Mouse (Mus musculus) ovary, postnatal 14 days (tissue): Measurements from ENCODE around the gene Cd19.

ENCODE experiments used
- DNase-seq: peaks from one replicate; pipeline ENCODE4 v3.0.0; 2022; ENCODE audit warnings: low spot score

Cd19 gene

DNA sequence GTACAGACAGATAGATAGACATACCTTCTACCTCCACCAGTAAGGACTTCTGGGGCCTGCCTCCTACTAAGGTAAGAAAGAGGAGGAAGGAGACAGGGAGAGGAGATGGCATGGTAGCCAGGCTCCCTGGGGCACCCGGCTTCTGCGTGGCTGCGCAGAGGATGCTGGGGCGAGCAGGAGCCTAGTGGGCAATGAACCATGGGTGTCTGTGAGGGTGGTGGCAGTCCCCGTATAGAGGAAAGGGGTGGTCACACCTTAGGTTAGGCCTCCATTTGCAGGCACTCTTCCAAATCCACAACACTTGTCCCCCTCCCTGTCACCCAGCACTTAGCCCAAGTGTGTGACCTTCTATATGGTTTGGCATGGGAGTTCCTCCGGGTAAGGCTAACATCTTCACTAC lies at the start of gene Cd19:
Gene Cd19, minus strand, starts transcription at position 165 of the 400 bp plus-strand sequence.
- no peak for DNase-seq

DNA sequence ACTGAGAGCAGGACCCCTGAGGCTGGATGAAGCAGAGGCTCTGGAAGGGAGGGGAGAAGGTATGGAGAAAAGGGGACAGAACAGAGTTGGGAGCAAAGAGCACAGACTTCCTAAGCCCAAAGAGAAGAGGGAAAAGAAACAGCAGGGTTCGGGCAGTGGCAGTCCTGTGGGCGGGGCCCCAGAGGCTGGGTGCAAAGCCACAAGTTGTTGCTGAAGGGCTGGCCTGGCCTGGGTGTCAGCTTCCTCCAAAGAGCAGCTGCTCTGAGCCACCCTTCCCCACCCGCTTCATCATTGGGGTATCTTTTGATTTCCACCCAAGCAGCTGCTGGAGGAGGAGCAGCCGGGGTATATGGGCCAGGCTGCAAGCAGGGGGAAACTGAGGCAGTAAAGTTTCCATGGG lies 49.4 kb upstream of the Cd19 start:
- DNase-seq = no peak

DNA sequence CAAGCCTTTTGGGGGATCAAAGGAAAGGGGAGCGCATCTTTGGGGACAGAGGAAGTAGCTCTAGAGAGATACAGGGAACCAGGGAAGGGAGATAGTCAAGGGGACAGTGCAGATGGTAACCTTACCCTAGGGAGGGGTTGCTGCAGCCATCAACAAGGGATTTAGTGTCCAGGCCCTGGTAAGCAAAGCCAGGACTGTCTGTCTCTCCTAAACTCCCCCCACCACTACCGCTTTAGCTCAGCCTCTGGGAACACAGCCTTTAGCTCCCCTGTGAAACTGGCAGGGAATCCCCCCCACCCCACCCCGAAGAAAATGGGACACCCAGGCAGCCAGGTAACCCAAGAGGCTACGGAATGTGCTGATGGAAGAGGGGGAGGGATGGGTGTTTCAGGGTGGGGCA lies 48.9 kb upstream of the Cd19 start:
- no peak for DNase-seq

DNA sequence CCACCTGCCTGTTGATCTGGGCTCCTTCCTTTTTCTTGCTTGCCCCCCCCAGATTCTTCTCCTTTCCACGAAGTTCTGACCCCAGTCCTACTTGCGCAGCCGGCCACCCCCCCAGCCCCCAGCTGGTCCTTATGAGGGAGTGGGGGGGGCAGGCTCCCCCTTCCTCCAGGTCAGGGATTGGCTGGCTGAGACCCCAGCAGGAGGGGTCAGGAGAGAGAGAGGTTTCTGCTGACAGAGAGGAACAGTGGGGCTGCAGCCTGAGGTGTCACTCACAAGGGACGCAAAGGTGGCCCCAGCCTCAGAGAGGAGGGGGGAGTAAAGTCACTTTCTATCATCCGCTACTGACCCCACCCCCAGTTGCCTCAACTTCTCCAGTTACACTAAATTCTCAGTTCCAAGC lies 48.3 kb upstream of the Cd19 start, which contains the start of gene Atp2a1:
Gene Atp2a1, minus strand, starts transcription at position 105 of the 400 bp plus-strand sequence.
- no peak for DNase-seq

DNA sequence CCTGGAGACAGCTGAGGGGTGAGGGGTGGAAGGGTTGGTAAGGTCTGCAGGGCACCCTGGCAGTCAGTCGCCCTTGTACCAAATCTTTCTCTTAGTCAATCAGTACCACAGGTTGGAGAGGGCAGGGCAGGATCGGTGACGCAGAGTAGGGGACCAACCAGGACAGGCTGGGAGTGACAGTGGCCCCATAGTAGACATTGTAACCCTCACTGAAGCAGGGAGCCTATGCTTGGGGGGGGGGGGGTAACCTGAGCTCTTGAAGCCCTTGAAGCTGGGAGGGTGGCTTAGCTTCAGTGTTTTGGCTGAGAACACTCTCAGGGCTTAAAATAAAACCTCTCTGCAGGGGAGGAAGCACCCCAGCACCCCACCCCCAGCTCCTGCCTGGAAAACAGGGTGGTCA lies 46.9 kb upstream of the Cd19 start:
- DNase-seq = no peak

DNA sequence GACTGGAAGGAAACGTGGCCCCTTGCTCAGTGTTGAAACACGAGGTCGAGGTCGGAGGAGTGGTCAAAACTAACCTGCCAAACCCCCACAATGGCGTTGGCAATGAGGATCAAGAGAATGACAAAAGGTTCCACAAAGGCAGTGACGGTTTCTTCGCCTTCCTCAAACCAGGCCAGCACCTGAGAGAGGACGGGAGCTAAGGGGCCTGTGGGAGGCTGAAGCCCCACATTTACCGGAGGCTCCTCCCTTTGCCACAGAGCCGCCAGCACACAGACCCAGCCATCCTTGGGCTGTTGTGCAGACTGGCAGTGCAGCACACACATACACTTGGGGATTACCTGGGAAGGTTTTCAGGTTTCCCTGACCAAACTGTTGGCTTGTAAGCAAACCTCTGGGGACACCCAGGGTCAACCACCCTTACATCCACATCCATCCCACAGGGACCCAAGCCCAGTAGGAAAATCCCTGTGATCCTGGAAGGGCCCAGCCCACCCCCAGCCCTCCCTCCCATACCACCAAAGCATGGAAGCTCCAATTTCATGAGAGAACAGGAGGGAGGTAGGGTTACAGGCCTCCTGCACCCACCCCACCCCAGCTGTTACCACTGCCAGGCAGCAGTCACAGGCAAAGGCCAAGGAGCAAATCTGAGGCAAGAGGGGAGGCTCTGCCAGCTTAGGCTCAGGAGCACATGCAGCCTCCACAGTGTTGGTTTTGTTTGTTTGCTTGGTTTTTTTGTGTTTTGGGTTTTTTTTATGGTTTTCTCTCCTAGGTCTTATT lies 46.1 kb upstream of the Cd19 start:
- no peak for DNase-seq

DNA sequence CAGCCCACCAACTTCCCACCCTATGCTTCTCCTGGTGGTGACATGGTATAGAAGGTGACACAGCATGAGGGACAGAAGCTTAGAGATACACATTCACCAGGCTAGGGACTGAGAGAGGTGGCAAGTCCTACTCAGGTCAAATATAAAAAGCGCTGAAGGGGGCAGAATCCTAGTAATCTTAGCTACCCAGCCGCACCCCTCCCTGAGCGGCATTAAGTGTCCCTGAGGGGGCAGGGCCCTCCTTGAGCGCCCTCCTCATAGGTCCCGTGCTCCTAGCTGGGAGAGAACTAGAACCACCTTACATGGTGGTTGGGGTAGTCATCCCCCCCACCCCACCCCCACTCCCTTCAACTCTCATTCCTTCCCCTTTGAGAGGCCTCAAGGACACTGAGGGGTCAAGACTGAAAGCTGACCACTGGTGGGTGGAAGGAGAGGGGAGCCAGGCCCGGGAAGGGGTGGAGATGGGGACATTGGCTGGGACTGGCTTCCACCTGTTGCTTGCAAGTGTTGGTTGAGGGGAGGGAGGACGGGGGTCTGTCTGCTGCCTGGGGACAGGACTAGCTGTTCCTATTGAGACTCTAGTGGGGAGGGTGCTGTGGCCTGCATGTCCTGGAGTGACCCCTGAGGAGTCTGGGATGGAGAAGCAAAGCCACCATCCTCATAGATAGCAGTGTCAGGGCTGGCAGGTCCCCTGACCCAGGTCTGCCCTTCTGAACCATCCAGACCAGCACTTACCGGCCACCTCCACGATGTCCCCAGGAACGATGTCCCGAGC lies 44.3 kb upstream of the Cd19 start:
- DNase-seq = no peak

DNA sequence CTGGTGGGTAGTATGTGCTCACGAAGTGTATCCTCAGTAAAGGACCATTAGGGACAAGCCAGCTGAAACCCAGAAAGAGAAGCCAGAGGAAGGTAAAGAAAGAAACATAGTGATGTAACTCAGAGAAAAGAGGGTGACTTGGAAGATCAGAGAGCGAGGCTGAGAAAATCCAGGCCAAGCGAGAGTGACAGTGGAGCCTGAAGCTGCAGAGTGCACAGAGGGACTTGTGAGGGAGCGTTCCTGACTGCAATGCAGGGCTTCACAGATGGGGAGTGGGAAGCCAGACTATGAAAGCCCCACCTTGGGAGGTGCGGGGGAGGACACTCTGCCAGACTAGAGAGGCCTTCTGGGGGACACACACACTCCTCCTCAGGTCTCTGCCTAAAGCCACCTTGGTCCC lies 43.5 kb upstream of the Cd19 start:
- no peak for DNase-seq

DNA sequence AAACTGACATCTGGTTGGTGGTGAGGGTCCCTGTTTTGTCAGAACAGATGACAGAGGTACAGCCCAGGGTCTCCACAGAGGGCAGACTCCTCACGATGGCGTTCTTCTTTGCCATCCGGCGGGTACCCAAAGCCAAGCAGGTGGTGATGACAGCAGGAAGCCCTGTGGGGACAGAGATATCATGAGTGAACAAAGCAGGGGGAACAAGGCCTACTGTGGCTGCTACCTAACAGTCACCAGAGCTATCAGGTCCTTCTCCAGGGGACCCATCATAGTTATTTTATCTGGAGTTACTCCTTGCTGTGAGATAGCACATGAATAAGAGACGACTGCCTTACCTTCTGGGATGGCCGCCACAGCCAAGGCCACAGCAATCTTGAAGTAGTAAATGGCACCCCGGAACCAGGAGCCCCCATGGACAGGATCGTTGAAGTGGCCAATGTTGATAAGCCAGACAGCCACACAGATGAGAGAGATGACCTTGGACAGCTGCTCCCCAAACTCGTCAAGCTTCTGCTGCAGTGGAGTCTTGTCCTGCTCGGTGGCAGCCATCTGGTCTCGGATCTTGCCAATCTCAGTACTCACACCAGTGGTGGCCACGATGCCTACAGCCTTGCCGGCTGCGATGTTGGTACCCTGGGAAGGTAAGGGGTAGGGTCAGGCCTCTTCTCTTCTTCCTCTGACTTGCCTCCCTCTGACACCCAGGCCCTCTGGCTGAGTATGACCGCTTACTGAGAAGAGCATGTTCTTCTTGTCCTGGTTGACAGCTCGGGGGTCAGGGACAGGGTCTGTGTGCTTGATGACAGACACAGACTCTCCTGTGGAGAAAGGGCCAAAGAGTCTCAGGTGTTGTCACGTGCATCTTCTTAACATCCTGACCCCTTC lies 41.9 kb upstream of the Cd19 start:
- no peak for DNase-seq

DNA sequence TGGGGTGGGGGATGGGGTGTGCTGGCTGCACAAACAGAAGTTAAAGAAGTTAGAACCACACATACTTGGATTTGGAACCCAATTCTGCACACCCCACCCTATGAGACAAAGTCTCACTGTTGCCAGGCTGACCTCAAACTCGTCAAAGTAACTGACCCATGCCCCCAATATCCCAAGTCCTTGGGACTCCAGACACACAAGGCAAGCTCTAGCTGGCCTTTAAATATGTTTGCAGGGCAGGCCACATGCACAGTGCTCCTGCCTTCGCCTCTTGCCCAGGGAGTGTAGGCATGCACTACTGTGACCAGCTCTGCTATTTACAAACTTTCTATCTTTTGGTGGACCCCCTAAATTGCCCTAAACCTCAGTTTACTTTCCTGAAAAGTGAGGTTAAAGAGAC lies 40.6 kb upstream of the Cd19 start:
- no peak for DNase-seq

DNA sequence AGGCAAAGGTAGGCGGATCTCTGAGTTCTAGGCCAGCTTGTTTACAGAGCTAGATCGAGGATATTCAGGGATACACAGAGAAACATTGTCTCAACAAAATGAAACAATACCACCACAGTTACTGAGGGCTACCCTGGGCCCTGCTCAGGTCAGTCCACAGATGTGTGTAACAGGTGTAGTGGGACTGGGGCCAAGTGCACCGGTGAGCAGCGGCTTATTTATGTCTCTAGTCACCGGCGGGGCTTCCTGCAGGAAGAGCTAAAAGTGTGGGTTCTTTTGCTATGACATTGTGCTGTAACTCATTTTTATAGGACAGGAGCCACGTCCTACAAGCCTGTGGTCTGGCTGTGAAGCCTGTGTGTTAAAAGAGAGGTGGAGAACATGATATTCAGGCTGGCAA lies 39.2 kb upstream of the Cd19 start:
- DNase-seq = no peak

DNA sequence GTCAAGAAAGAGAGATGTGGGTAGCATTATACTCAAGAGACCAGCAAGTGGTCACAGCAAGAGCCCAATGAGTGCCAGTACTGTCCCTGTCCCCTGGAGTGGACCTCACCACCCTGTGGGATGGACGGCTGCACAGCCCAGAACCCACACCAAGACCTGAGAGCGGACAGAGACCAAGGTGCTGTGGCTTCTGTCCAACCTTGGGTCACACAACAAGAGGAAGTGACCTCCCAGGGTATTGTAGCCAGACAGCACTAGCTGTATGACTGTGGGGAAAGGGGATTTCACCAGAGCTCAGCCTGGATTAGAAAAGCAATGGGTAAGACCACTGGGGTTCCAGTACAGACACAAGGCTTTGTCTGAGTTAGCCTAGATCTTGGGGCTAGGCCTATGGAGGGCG lies 37.6 kb upstream of the Cd19 start:
- no peak for DNase-seq

DNA sequence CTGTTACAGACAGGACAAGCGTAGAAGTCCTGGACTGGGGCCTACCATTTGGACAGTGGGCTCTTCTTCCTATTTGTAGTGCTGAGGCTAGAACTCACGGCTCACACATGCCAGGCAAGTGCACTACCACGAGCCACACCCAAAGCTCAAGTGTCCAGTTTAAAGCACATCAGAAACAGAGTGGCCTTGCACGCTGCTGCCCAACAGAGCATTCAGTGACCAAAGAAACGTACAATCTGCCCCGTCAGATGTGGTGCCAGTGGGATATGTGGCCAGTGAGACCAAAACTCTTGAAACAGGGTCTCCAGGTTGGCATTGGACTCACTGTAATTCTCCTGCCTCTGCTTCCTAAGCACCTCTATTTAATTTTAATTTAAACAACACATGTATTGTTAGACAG lies 36.0 kb upstream of the Cd19 start:
- DNase-seq = no peak

DNA sequence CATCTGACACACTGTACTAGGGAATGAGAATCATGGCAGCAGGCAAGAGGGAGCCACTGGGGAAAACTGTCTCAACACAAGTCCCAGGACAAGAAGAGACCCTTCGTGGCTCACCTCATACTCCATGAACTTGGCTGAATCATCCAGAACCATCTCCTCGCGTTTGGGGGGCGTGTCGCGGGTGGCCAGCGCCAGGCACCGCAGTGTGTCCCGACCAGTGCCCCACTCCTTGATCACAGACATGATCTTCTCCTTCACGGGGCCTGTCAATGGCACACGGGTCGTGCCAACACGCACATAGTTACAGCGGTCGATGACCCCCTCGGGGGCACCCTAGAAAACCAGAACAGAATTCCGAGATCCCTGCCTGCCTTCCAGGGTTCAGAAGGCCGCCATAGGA lies 35.3 kb upstream of the Cd19 start:
- no peak for DNase-seq

DNA sequence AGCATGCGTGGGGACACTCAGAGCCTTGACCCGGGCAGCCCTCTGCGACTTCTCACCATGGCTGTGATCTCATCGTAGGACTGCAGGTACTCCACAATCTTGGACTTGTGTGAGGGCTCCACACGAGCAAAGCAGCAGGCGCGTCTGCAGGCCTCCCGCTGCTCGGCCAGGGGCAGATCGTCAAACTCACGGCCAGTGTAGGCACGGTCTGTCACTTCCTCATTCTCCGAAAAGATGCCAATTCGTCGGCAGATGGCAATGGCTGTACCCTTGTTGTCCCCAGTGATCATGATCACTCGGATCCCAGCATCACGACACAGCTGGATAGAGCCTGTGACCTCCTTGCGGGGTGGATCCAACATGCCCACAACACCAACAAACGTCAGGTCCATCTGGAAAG lies 33.8 kb upstream of the Cd19 start:
- no peak for DNase-seq

DNA sequence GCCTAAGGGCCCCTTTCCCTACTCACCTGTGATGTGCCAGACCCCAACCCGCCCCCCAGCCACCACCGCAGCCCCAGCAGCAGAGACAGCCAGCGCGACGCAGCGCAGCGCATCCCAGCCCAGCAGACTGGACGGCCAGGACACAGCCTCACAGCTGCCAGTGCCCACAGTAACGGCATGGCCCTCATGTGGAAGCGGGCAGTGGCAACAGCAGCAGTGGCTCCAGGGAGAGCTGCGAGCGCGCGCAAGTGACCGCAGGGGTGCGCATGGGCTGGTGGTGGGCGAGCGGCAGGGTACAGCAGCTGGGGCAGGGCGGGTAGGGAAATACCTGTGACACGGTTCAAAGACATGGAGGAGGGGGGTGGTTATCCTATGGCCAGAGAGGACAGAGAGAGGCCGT lies 31.5 kb upstream of the Cd19 start:
- DNase-seq = no peak

DNA sequence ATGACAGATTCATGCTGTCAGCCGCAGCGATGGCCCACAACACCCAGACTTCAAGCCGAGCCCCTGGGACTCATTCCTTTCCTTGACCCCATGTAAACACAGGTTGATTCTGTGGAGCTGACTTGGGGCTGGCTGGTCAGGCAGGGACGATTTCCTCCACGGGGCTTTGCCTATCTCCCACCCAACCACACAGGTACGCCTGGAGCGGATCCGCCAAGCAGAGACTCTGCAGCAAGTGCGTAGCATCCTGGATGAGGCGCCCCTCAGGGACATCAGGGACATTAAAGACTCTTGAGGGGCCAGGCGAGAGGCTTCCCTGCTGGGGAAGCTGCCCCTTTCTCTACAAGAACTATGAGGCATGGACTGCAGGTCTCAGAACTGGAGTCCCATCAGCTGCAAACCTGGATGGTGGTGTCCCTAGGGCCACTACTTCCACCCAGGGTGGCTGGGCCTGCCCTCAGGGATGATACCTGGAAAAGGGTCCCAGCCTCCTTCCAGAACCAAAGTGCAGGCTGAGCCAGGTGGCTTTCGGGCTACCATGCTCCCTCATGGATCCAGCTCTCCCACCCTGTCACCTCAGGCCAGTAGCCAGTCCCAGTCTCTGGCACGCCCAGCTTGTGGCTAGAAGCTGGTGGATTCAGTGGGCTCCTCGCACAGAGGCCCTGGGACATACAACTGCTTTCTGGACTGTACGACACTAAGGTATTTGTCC lies 30.6 kb upstream of the Cd19 start:
- DNase-seq = no peak

DNA sequence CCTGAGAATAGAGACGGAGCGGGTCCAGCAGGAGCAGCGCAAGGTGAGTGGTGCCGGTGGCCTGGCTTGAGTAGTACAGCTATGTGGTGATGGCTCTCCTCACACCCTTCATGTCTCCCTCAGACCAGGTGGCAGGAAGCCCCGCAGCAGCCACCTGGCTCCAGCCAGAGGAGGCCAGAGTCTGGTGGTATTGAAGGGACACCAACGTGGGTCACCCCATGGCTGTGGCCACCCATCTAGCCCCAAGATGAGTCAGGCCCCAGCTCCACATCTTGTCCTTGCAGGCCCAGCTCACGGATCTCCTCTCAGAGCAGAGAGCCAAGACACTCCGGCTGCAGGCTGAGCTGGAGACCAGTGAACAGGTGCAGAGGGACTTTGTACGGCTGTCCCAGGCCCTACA lies 29.8 kb upstream of the Cd19 start:
- no peak for DNase-seq

DNA sequence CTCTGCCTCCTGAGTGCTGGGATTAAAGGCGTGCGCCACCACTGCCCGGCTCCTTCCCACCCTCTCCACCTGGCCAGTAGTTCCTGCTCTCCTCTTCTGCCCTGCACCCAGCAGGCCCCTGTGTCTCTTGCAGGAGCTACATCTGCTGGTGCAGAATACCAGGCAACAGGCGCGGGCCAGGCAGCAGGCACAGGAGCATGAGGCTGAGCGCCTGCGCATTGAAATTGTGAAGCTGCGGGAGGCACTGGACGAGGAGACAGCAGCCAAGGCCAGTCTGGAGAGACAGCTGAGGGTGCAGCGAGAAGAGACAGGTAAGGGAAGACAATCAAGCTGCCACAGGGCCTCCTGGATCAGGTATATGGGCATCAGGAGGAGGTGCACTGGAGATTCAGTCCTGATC lies 29.3 kb upstream of the Cd19 start:
- DNase-seq = no peak

DNA sequence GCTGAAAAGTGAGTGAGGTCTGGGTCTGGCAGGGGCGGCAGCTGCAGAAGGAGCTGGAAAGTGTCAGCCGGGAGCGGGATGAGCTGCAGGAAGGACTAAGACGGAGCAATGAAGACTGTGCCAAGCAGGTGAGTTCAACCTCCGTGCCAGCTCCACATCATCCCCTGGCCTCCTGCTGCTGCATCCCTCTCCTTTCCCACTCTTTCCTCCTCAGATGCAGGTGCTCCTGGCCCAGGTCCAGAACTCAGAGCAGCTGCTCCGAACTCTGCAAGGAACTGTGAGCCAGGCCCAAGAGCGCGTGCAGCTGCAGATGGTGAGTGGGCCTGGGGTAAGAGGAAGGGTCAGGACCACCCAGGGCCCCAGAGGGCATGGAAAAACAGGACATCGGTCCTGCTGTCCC lies 25.4 kb upstream of the Cd19 start:
- DNase-seq = no peak

DNA sequence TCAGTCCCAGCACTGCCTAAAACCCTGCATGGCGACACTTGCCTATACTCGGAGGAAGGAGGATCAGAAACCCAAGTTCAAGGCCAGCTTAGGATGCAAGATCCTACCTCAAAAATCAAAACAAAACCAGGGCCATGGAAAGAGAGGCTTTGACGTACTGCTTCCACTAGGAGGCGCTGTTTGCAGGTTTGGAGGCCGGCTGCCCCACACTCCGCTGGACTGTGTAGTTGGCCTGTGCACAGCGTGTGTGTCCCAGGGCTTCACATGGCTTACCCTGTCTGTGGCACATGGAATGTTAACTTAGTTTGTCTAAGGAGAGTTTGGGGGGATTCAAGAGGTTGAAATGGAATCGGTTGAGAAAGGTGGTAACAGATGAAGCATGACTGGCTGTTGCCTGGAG lies 22.2 kb upstream of the Cd19 start:
- peak; percentile 58 for DNase-seq

DNA sequence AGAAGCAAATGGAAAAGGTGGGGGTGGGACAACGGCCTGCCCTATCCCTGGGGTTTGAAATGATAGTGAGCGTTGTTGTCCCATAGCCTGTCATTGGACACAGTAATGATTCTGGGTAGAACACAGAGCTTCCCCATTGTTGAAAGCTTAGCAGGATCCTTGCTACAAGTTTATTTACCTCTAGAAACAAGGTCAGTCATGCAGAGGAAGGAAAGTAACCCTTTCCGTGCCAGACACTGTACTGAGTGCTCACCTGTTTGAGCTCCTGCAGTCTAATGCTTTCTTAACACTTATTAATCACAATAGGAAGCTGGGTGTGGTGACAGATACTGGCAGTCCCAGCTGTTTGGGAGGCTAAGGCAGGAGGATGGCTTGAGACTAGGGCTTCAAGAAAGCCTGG lies 21.1 kb upstream of the Cd19 start:
- DNase-seq = no peak
